Mouse (Mus musculus) embryonic fibroblast, embryonic 13.5 days (primary cell): ENCODE data around the gene Gm42417.
A peak's percentile ranks its signal among the peaks of the same experiment; 100 is the strongest.

ENCODE experiments used
- CTCF ChIP-seq: IDR thresholded peaks from 2 replicates; pipeline ENCODE4 v1.5.1; 2011; ENCODE audit warnings: mild to moderate bottlenecking, control low read depth, low read length, moderate library complexity, borderline replicate concordance; ENCODE audit not compliant: insufficient read depth
- POLR2A ChIP-seq: IDR thresholded peaks from 2 replicates; pipeline ENCODE4 v1.6.1; 2011; ENCODE audit warnings: low read depth, mild to moderate bottlenecking, control low read depth, low read length, moderate library complexity

- peak; percentile 85 for TF ChIP-seq POLR2A
- TF ChIP-seq CTCF: peak; percentile 90
Measured at GRCm38 (mm10) chr1:36546888-36547471, 7.8 kb upstream of the Gm42417 start, which contains the start of gene Ankrd39.
